Mouse (Mus musculus): ENCODE data around the gene Cenpb. TPM values are rescaled to one million over a fixed set of nuclear protein-coding genes. Genes with fewer than 3 reads are reported as not detected.

Gene Cenpb
- polyA plus RNA-seq, 1 experiment from 2014 or later: 4.2 TPM

DNA sequence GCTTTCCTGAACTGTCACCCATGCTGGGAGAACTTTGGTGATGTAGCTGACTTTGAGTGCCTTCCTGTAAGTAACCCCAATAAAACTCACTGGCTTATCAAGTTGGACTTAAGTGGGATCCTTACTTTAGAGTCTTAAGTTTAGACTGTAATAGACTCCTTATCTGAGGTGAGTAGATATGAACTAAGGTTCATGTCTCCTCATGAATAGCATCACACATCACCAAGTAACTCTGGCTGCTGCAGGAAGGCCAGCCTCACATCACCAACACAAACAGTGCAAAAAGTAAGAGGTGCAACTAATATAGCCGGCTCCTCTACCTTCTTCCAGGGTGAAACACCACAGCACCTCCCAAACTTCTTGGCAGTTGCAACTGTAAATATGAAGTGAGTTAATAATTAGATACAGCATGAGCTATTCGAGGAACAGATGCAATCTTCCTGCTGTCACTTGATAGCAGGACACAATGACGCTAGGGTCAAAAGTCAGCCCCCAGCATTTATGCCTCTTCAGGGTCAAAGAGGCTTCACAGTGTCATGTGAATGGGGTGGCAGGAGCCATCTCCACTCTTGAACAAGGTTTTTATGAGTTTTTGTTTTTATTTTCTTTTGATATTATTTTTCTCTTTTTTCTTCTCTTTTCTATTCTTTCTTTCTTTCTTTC, 42.1 kb upstream of the Cenpb start:
- no peak for TF ChIP-seq EP300 (IDR thresholded peaks at IDR 0.05; ENCODE audit: low read depth)
- no peak for TF ChIP-seq CTCF (IDR thresholded peaks at IDR 0.05; ENCODE audit: low read depth)
- Histone ChIP-seq H3K9me3 (ENCODE audit: low read length) (no peaks in the 10 kb centered on the region), H3K27ac (ENCODE audit: low read depth) (peak overlapping the region; percentile 80), H3K27me3 (ENCODE audit: insufficient read depth, low read length) (no peaks in the 10 kb centered on the region), H3K9ac (replicated peaks) (no peak overlapping the region), H3K4me1 (ENCODE audit: insufficient read depth) (peaks cover 26% of the 10 kb centered on the region), H3K4me3 (ENCODE audit: low read depth, low read length) (no peak overlapping the region), H3K36me3 (replicated peaks; ENCODE audit: insufficient read depth, low read length) (no peaks in the 10 kb centered on the region), H3K4me2 (ENCODE audit: low read depth, low read length) (no peak overlapping the region)
- WGBS (ENCODE audit: insufficient replicate concordance): 39% methylated on average over 3 of the region's 3 CpGs
- DNase-seq (peak; percentile 34), ATAC-seq (peak; percentile 8; the same call in 1 of the 2 replicates)

GRCm38 (mm10) chr2:131220030-131220429, 40.2 kb upstream of the Cenpb start:
- H3K27me3 ChIP-seq (ENCODE audit: insufficient read depth, low read length): no peaks in the 10 kb centered on the region
- ATAC-seq (no peak), DNase-seq (no peak)
- peaks cover 36% of the 10 kb centered on the region for H3K4me1 ChIP-seq (ENCODE audit: insufficient read depth)
- TF ChIP-seq EP300 (IDR thresholded peaks at IDR 0.05; ENCODE audit: low read depth) (no peak), CTCF (IDR thresholded peaks at IDR 0.05; ENCODE audit: low read depth) (no peak)
- H3K36me3 ChIP-seq (replicated peaks; ENCODE audit: insufficient read depth, low read length): no peaks in the 10 kb centered on the region
- H3K27ac ChIP-seq (ENCODE audit: low read depth): no peak overlapping the region
- no peak overlapping the region for H3K4me3 ChIP-seq (ENCODE audit: low read depth, low read length)
- H3K9me3 ChIP-seq (ENCODE audit: low read length): no peaks in the 10 kb centered on the region
- 57% methylated on average over 4 of the region's 4 CpGs for WGBS (ENCODE audit: insufficient replicate concordance)
- H3K9ac ChIP-seq (replicated peaks): no peak overlapping the region
- H3K4me2 ChIP-seq (ENCODE audit: low read depth, low read length): no peak overlapping the region

- ATAC-seq: peak; percentile 82
- H3K36me3 ChIP-seq (replicated peaks; ENCODE audit: insufficient read depth, low read length): peaks cover 10% of the 10 kb centered on the region
- H3K4me1 ChIP-seq (ENCODE audit: insufficient read depth): peaks cover 42% of the 10 kb centered on the region
- H3K27me3 ChIP-seq (ENCODE audit: insufficient read depth, low read length): no peaks in the 10 kb centered on the region
- no peak for DNase-seq
- H3K9me3 ChIP-seq (ENCODE audit: low read length): no peaks in the 10 kb centered on the region
- H3K27ac ChIP-seq (ENCODE audit: low read depth): peak overlapping the region; percentile 78
- 73% methylated on average over 7 of the region's 7 CpGs for whole genome bisulfite sequencing (ENCODE audit: insufficient replicate concordance)
- TF ChIP-seq CTCF (IDR thresholded peaks at IDR 0.05; ENCODE audit: low read depth) (no peak), EP300 (IDR thresholded peaks at IDR 0.05; ENCODE audit: low read depth) (no peak)
- no peak overlapping the region for H3K4me2 ChIP-seq (ENCODE audit: low read depth, low read length)
- no peak overlapping the region for H3K4me3 ChIP-seq (ENCODE audit: low read depth, low read length)
- no peak overlapping the region for H3K9ac ChIP-seq (replicated peaks)
These were observed 36.3 kb upstream of the Cenpb start for GRCm38 (mm10) chr2:131215941-131216858.

DNA sequence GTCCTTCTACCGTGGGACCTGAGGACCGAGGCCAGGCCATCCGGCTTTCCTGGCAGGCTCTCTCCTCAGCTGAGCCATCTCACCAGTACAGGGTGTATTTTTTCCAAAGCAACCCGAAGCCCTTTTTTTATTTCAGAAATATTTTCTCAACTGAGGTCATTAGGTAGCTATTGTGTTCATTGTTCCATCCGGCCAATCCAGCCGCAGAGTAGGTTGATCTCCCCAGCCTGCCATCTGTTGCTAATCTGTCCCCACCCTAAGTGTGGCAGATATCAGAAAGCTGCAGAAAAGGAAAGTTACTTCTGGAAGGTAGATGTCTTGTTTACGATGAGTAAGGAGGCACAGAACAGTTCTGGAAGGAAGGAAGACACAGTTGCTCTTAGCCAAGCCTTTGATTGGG, 33.9 kb upstream of the Cenpb start:
- Histone ChIP-seq H3K27ac (ENCODE audit: low read depth) (peak overlapping the region; percentile 79), H3K4me3 (ENCODE audit: low read depth, low read length) (no peak overlapping the region), H3K36me3 (replicated peaks; ENCODE audit: insufficient read depth, low read length) (peaks cover 10% of the 10 kb centered on the region), H3K4me1 (ENCODE audit: insufficient read depth) (peaks cover 54% of the 10 kb centered on the region), H3K27me3 (ENCODE audit: insufficient read depth, low read length) (no peaks in the 10 kb centered on the region), H3K4me2 (ENCODE audit: low read depth, low read length) (peak overlapping the region; percentile 57), H3K9me3 (ENCODE audit: low read length) (no peaks in the 10 kb centered on the region), H3K9ac (replicated peaks) (peak overlapping the region; percentile 58; the same call in 1 of the 2 replicates)
- DNase-seq (peak; percentile 41), ATAC-seq (peak; percentile 24)
- WGBS (ENCODE audit: insufficient replicate concordance): 60% methylated on average over 7 of the region's 7 CpGs
- no peak for TF ChIP-seq CTCF (IDR thresholded peaks at IDR 0.05; ENCODE audit: low read depth)
- peak; percentile 98 for TF ChIP-seq EP300 (IDR thresholded peaks at IDR 0.05; ENCODE audit: low read depth)

GRCm38 (mm10) chr2:131211026-131211615, 31.3 kb upstream of the Cenpb start:
- DNase-seq (peak; percentile 30), ATAC-seq (no peak)
- Histone ChIP-seq H3K4me1 (ENCODE audit: insufficient read depth) (peaks cover 67% of the 10 kb centered on the region), H3K36me3 (replicated peaks; ENCODE audit: insufficient read depth, low read length) (peaks cover 10% of the 10 kb centered on the region), H3K4me2 (ENCODE audit: low read depth, low read length) (peak overlapping the region; percentile 70), H3K4me3 (ENCODE audit: low read depth, low read length) (peak overlapping the region; percentile 69), H3K27me3 (ENCODE audit: insufficient read depth, low read length) (no peaks in the 10 kb centered on the region), H3K9me3 (ENCODE audit: low read length) (no peaks in the 10 kb centered on the region), H3K9ac (replicated peaks) (peak overlapping the region; percentile 74), H3K27ac (ENCODE audit: low read depth) (peak overlapping the region; percentile 91)
- 44% methylated on average over 9 of the region's 9 CpGs for WGBS (ENCODE audit: insufficient replicate concordance)
- TF ChIP-seq CTCF (IDR thresholded peaks at IDR 0.05; ENCODE audit: low read depth) (no peak), EP300 (IDR thresholded peaks at IDR 0.05; ENCODE audit: low read depth) (no peak)
